Mouse (Mus musculus): ENCODE results near the gene Nmral1.

GRCm38 (mm10) chr16:4742186-4742585 lies 23.0 kb upstream of the Nmral1 start:
- TF ChIP-seq EP300 (IDR thresholded peaks at IDR 0.05; ENCODE audit: insufficient read depth, low read depth, low read length) = no peak
- TF ChIP-seq CTCF (IDR thresholded peaks at IDR 0.05) = no peak

Measured in heart, adult 2 months (tissue).